Mouse (Mus musculus) forebrain, postnatal 0 days (tissue): ENCODE data around the gene Cxcr4. TPM values are rescaled to one million over a fixed set of nuclear protein-coding genes. Genes with fewer than 3 reads are reported as not detected.
"Not testable (repeated sequence)": the region's sequence is repeated elsewhere in the genome, so short reads cannot be mapped to it uniquely, and the experiment has no call there.

ENCODE experiments used
- ATAC-seq: fragments of 200-750 bp; cut with Nextera tagmentation; 2 replicates; pipeline ENCODE4 v1.8.0; 2017; ENCODE audit warnings: mild to moderate bottlenecking, moderate library complexity
- DNase-seq: peaks from one replicate; pipeline ENCODE4 v3.0.0-alpha.2; 2015
- H3K27ac ChIP-seq: fragments of 300-500 bp; sonication (generic); 2 replicates; pipeline ENCODE4 v1.5.1; 2014; ENCODE audit warnings: low read depth, mild to moderate bottlenecking, antibody characterized with exemption, low read length, moderate library complexity, mixed read lengths
- H3K27me3 ChIP-seq: fragments of 300-500 bp; sonication (generic); 2 replicates; pipeline ENCODE4 v1.6.1; 2014; ENCODE audit warnings: mild to moderate bottlenecking, low read length, mixed read lengths; ENCODE audit not compliant: insufficient read depth
- H3K36me3 ChIP-seq: fragments of 300-500 bp; sonication (generic); 2 replicates; pipeline ENCODE4 v1.6.1; 2014; ENCODE audit warnings: mild to moderate bottlenecking, moderate library complexity; ENCODE audit not compliant: insufficient read depth
- H3K4me1 ChIP-seq: fragments of 300-500 bp; sonication (generic); 2 replicates; pipeline ENCODE4 v1.6.1; 2014; ENCODE audit warnings: antibody characterized with exemption; ENCODE audit not compliant: insufficient read depth
- H3K4me2 ChIP-seq: fragments of 300-500 bp; sonication (generic); 2 replicates; pipeline ENCODE4 v1.6.1; 2014; ENCODE audit warnings: low read depth, mild to moderate bottlenecking, moderate library complexity
- H3K4me3 ChIP-seq: fragments of 300-500 bp; sonication (generic); 2 replicates; pipeline ENCODE4 v1.5.1; 2014; ENCODE audit warnings: low read depth, low read length, mixed read lengths
- H3K9ac ChIP-seq: fragments of 300-500 bp; sonication (generic); 2 replicates; pipeline ENCODE4 v1.6.1; 2014; ENCODE audit warnings: mild to moderate bottlenecking
- H3K9me3 ChIP-seq: fragments of 300-500 bp; sonication (generic); 2 replicates; pipeline ENCODE4 v1.6.1; 2016; ENCODE audit warnings: low read length
- CTCF ChIP-seq: sonication (generic); IDR thresholded peaks from 2 replicates; pipeline ENCODE4 v1.5.1; 2016; ENCODE audit warnings: antibody characterized with exemption, control low read depth, low read depth
- WGBS: fragments of 180-500 bp; shearing (Covaris S2); extraction: QIAGEN DNeasy Blood & Tissue Kit; methylation state at CpG from one replicate; pipeline ENCODE4 v1.1.7; 2014; 5-methylcytosine and 5-hydroxymethylcytosine counted together
- polyA plus RNA-seq: library from polyadenylated mRNA; unstranded; fragments of >200 nt; fragmentation: Nextera tagmentation; extraction: Ambion mirVana; gene quantifications from 2 replicates; pipeline ENCODE4 v1.2.1, GENCODE M21; 2015
- total RNA-seq: library from RNA; depleted of rRNA; stranded (reverse); fragments of >200 nt; gene quantifications from 2 replicates; pipeline ENCODE4 v1.2.3, GENCODE M21; 2014

Gene Cxcr4
- total and polyA plus RNA-seq, 2 experiments from 2014 or later, result 5.8 to 44.9 TPM

- DNase-seq (no peak), ATAC-seq (peak; percentile 71)
- no peak overlapping the region for H3K4me3 ChIP-seq
- H3K9me3 ChIP-seq, result 0 out of 2 replicates have a peak, but pooled peaks cover 5% of the 10 kb centered on the region
- TF ChIP-seq CTCF, result no peak
- H3K27me3 ChIP-seq, result no peaks in the 10 kb centered on the region
- no peaks in the 10 kb centered on the region for H3K36me3 ChIP-seq
- no peak overlapping the region for H3K9ac ChIP-seq
- H3K27ac ChIP-seq, result no peak overlapping the region
- WGBS, result 14% methylated on average over 3 of the region's 3 CpGs
- H3K4me2 ChIP-seq, result no peak overlapping the region
- H3K4me1 ChIP-seq, result peaks cover 11% of the 10 kb centered on the region
These were observed 6.5 kb downstream of the Cxcr4 start for GRCm38 (mm10) chr1:128585396-128586161.

DNA sequence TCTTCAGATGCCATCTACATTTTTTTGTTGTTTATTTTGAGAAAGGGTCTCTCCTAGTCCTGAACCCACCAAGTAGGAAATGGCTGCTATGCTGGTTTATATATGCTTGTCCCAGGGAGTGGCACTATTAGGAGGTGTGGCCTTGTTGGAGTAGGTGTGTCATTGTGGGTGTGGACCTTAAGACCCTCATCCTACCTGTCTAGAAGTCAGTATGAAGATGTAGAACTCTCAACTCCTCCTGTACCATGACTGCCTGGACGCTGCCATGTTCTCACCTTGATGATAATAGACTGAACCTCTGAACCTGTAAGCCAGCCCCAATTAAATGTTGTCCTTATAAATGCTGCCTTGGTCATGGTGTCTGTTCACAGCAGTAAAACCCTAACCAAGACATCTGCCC, 7.4 kb downstream of the Cxcr4 start:
- not testable (repeated sequence) for DNase-seq, ATAC-seq, H3K9me3 ChIP-seq, H3K4me2 ChIP-seq, H3K9ac ChIP-seq, H3K4me3 ChIP-seq, H3K27ac ChIP-seq, H3K27me3 ChIP-seq, H3K36me3 ChIP-seq
- 97% methylated on average over 1 of the region's 1 CpGs for WGBS
- peaks cover 11% of the 10 kb centered on the region for H3K4me1 ChIP-seq

GRCm38 (mm10) chr1:128583279-128583872, 8.7 kb downstream of the Cxcr4 start:
- no peaks in the 10 kb centered on the region for H3K36me3 ChIP-seq
- H3K4me3 ChIP-seq, result no peak overlapping the region
- H3K27ac ChIP-seq, result no peak overlapping the region
- 27% methylated on average over 6 of the region's 6 CpGs for WGBS
- no peak overlapping the region for H3K9ac ChIP-seq
- ATAC-seq, result no peak
- H3K4me2 ChIP-seq, result no peak overlapping the region
- H3K27me3 ChIP-seq, result no peaks in the 10 kb centered on the region
- no peak for DNase-seq
- H3K9me3 ChIP-seq, result 0 out of 2 replicates have a peak, but pooled peaks cover 5% of the 10 kb centered on the region
- no peak for TF ChIP-seq CTCF
- H3K4me1 ChIP-seq, result peaks cover 11% of the 10 kb centered on the region

GRCm38 (mm10) chr1:128580321-128580720, 11.8 kb downstream of the Cxcr4 start:
- DNase-seq, result no peak
- ATAC-seq, result no peak
- WGBS, result 82% methylated on average over 3 of the region's 3 CpGs

GRCm38 (mm10) chr1:128578454-128578853, 13.6 kb downstream of the Cxcr4 start:
- Histone ChIP-seq H3K27ac (no peak overlapping the region), H3K4me1 (0 out of 2 replicates have a peak, but pooled peaks cover under 1% of the 10 kb centered on the region), H3K36me3 (no peaks in the 10 kb centered on the region), H3K4me2 (no peak overlapping the region), H3K27me3 (no peaks in the 10 kb centered on the region), H3K9me3 (0 out of 2 replicates have a peak, but pooled peaks cover 5% of the 10 kb centered on the region), H3K9ac (no peak overlapping the region), H3K4me3 (no peak overlapping the region)
- TF ChIP-seq CTCF, result no peak
- ATAC-seq (no peak), DNase-seq (no peak)
- WGBS, result 26% methylated on average over 2 of the region's 2 CpGs

More at GRCm38 (mm10) chr1:128580321-128580720, 11.8 kb downstream of the Cxcr4 start:
- H3K4me1 ChIP-seq, result 0 out of 2 replicates have a peak, but pooled peaks cover 5% of the 10 kb centered on the region
- TF ChIP-seq CTCF, result no peak
- no peaks in the 10 kb centered on the region for H3K27me3 ChIP-seq
- H3K9me3 ChIP-seq, result 0 out of 2 replicates have a peak, but pooled peaks cover 5% of the 10 kb centered on the region
- H3K36me3 ChIP-seq, result no peaks in the 10 kb centered on the region
- no peak overlapping the region for H3K9ac ChIP-seq
- H3K4me3 ChIP-seq, result no peak overlapping the region
- no peak overlapping the region for H3K27ac ChIP-seq
- H3K4me2 ChIP-seq, result no peak overlapping the region

DNA sequence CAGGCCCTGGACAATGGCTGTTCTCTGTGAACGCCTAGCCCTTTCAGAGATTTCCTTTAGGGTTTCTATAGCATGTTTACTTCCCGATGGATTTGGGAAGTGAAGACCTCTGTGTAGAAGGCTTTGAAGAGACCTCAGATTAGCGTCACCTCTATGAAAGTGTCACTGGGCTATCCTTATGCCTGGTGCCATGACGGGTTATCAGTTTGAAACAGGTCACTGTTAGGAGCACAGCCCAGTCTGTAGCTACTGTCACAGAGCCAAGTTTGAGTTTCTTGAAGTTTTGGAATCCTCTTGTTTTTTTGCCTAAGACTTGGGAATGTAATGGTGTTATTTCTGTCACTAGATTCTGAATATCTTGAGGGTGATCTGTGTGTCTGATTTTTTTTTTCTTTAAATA, 17.0 kb downstream of the Cxcr4 start:
- H3K4me2 ChIP-seq, result no peak overlapping the region
- H3K4me3 ChIP-seq, result no peak overlapping the region
- H3K27ac ChIP-seq, result no peak overlapping the region
- no peak for ATAC-seq
- WGBS, result 68% methylated on average over 4 of the region's 4 CpGs
- no peak for TF ChIP-seq CTCF
- H3K4me1 ChIP-seq, result no peaks in the 10 kb centered on the region
- DNase-seq, result no peak
- no peak overlapping the region for H3K9ac ChIP-seq
- no peaks in the 10 kb centered on the region for H3K9me3 ChIP-seq
- H3K36me3 ChIP-seq, result no peaks in the 10 kb centered on the region
- no peaks in the 10 kb centered on the region for H3K27me3 ChIP-seq

GRCm38 (mm10) chr1:128571033-128571432, 21.1 kb downstream of the Cxcr4 start:
- DNase-seq, result no peak
- no peak overlapping the region for H3K4me2 ChIP-seq
- no peaks in the 10 kb centered on the region for H3K4me1 ChIP-seq
- 95% methylated on average over 3 of the region's 3 CpGs for WGBS
- no peaks in the 10 kb centered on the region for H3K9me3 ChIP-seq
- H3K27ac ChIP-seq, result no peak overlapping the region
- H3K4me3 ChIP-seq, result no peak overlapping the region
- H3K36me3 ChIP-seq, result no peaks in the 10 kb centered on the region
- no peak for ATAC-seq
- TF ChIP-seq CTCF, result no peak
- no peak overlapping the region for H3K9ac ChIP-seq
- no peaks in the 10 kb centered on the region for H3K27me3 ChIP-seq
